In the genomic region with DNA sequence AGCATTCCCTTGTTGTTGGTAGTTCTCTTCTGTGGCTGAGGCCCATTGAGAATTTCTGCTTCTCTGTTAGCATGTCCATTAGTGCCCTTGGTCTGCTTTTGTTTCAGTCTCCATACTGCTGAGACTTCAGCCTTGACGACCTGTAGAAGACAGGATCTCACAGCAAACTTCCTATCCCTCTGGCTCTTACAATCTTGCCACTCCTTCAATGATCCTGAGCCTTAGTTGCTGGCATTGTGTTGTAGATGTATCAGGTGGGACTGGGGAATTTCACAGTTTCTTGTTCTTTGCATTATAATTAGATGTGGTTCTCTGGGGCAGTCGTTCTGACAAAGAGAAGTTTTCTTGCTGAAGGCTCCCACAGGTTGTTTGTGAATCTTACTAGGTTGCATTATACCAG, we compare ENCODE assay signal across 20 mouse cellular contexts. TPM values are rescaled to one million over a fixed set of nuclear protein-coding genes. Genes with fewer than 3 reads are reported as not detected.
"Had no signal": no experiment of that assay in that cellular context is flagged by ENCODE, and none has a peak within 500 bp of the region (broad histone marks: within the 10 kb centered on the region; RNA-seq: fewer than 3 reads in every experiment).

No protein-coding gene starts in this region.

- H3K9ac ChIP-seq: lung, embryonic 14.5 days; midbrain, embryonic 13.5 days; midbrain, embryonic 15.5 days; neural tube, embryonic 12.5 days; stomach, embryonic 15.5 days had no signal

- H3K27ac ChIP-seq: macrophage; midbrain, embryonic 13.5 days; midbrain, embryonic 15.5 days; neural tube, embryonic 12.5 days; stomach, embryonic 15.5 days; stomach, postnatal 0 days had no signal

- H3K4me1 ChIP-seq: megakaryocyte, embryonic 14.5 days; midbrain, embryonic 13.5 days; midbrain, embryonic 15.5 days; neural tube, embryonic 12.5 days; stomach, embryonic 15.5 days had no signal

- H3K36me3 ChIP-seq: midbrain, embryonic 13.5 days; midbrain, embryonic 15.5 days; neural tube, embryonic 12.5 days; stomach, embryonic 15.5 days had no signal

- DNase-seq: lung, adult 18-20 months; lung, embryonic 14.5 days; lung, postnatal 10 days; right cerebral cortex, postnatal 14 days; thymus, adult 2 months; thymus, postnatal 25 days; thymus, postnatal 4 days had no signal

- H3K4me2 ChIP-seq: lung, embryonic 14.5 days; midbrain, embryonic 11.5 days; midbrain, embryonic 13.5 days; midbrain, embryonic 15.5 days; neural tube, embryonic 12.5 days; stomach, embryonic 15.5 days had no signal

- ATAC-seq: midbrain, embryonic 13.5 days; midbrain, embryonic 15.5 days had no signal

- H3K4me3 ChIP-seq: megakaryocyte, embryonic 14.5 days; midbrain, embryonic 13.5 days; midbrain, embryonic 15.5 days; neural tube, embryonic 12.5 days; stomach, embryonic 15.5 days had no signal

- H3K27me3 ChIP-seq: megakaryocyte, embryonic 14.5 days; midbrain, embryonic 13.5 days; midbrain, embryonic 15.5 days; neural tube, embryonic 12.5 days; stomach, embryonic 15.5 days had no signal

- H3K9me3 ChIP-seq: megakaryocyte, embryonic 14.5 days; midbrain, embryonic 13.5 days; midbrain, embryonic 15.5 days; neural tube, embryonic 12.5 days; stomach, embryonic 15.5 days had no signal

RNA-seq across cellular contexts. Expression of a gene that starts 25.4 kb away (rescaled TPM):
- total RNA-seq: megakaryocyte progenitor cell, adult 5-6 weeks; monocyte, adult 5-6 weeks; neutrophil, adult 5-6 weeks had no signal
- polyA plus RNA-seq: lung, embryonic 14.5 days; lung, embryonic 16.5 days; macrophage; spleen, adult 2 months had no signal
